Mouse (Mus musculus) frontal cortex, postnatal 10 days (tissue): ENCODE results near the gene Mcm7.
A peak's percentile ranks its signal among the peaks of the same experiment; 100 is the strongest.

ENCODE experiments used
- DNase-seq, 2 experiments: peaks; one replicate each; pipeline ENCODE4 v3.0.0; 2022; ENCODE audit warnings: low spot score in 2 of 2, mixed read lengths in 1 of 2

Gene Mcm7

GRCm38 (mm10) chr5:138155443-138155976 lies 16.7 kb downstream of the Mcm7 start, which contains the start of gene Zfp113:
TSS of gene Zfp113 (minus strand) at chr5:138155744.
- peak; percentile 84 to 85 for DNase-seq

- DNase-seq = no peak
These were observed 17.8 kb downstream of the Mcm7 start for GRCm38 (mm10) chr5:138154390-138154789.

- no peak for DNase-seq
These were observed 33.6 kb downstream of the Mcm7 start for GRCm38 (mm10) chr5:138138585-138138984.

- no peak for DNase-seq
These were observed 34.2 kb downstream of the Mcm7 start for GRCm38 (mm10) chr5:138137935-138138549.

- DNase-seq = no peak
These were observed 35.0 kb downstream of the Mcm7 start for GRCm38 (mm10) chr5:138137257-138137656.

- DNase-seq = no peak
These were observed 39.7 kb downstream of the Mcm7 start for GRCm38 (mm10) chr5:138132425-138133064.

- DNase-seq = no peak
These were observed 54.2 kb downstream of the Mcm7 start for GRCm38 (mm10) chr5:138118041-138118440.

- no peak for DNase-seq
These were observed 54.8 kb downstream of the Mcm7 start for GRCm38 (mm10) chr5:138117199-138118015.

GRCm38 (mm10) chr5:138116255-138117198 lies 55.7 kb downstream of the Mcm7 start, which contains the start of gene Zscan21:
TSS of gene Zscan21 (plus strand) at chr5:138116903.
- peak; percentile 81 to 87 for DNase-seq
